Mouse (Mus musculus) gastrocnemius, postnatal 10 days (tissue): ENCODE measurements around the gene Map3k6. TPM values are rescaled to one million over a fixed set of nuclear protein-coding genes. Genes with fewer than 3 reads are reported as not detected.

Experiments used
- DNase-seq: peaks from one replicate; pipeline ENCODE4 v3.0.0; 2021; ENCODE audit warnings: mixed read lengths
- long read RNA-seq, 2 experiments: library from polyadenylated mRNA; stranded (forward); transcript quantifications; one replicate each; pipeline ENCODE4 v2.0.0; 2021
- total RNA-seq, 2 experiments: library from RNA; stranded (reverse); gene quantifications; 2 replicates each; pipeline ENCODE4 v1.2.3; 2021

Map3k6 gene
- total RNA-seq: 1 to 10 TPM; 2.1 to 5.5 TPM
- long read RNA-seq, experiment 1, partial matches to known transcripts: 0 of 4 reads
- long read RNA-seq, experiment 1, other reads (novel, unspliced or antisense): 4 of 4 reads
- long read RNA-seq, experiment 2, full-length matches to known transcripts: 1 of 2 reads
- long read RNA-seq, experiment 2, partial matches to known transcripts: 0 of 2 reads
- long read RNA-seq, experiment 2, other reads (novel, unspliced or antisense): 1 of 2 reads

- peak; percentile 42 for DNase-seq
These were observed at the start of gene Map3k6 for GRCm38 (mm10) chr4:133240490-133240921. Map3k6 (plus strand) TSS chr4:133240818.

- no peak for DNase-seq
These were observed 46.1 kb upstream of the Map3k6 start for GRCm38 (mm10) chr4:133194482-133194881.

GRCm38 (mm10) chr4:133195014-133195413 lies 45.6 kb upstream of the Map3k6 start:
- DNase-seq: no peak

- DNase-seq: no peak
These were observed 44.5 kb upstream of the Map3k6 start for GRCm38 (mm10) chr4:133196136-133196535.

GRCm38 (mm10) chr4:133196852-133197251 lies 43.8 kb upstream of the Map3k6 start:
- no peak for DNase-seq

- DNase-seq: no peak
These were observed 43.3 kb upstream of the Map3k6 start for GRCm38 (mm10) chr4:133197355-133197754.

GRCm38 (mm10) chr4:133197801-133198286 lies 42.8 kb upstream of the Map3k6 start:
- DNase-seq: no peak

- DNase-seq: no peak
These were observed 42.1 kb upstream of the Map3k6 start for GRCm38 (mm10) chr4:133198337-133199180.

GRCm38 (mm10) chr4:133199743-133200142 lies 40.9 kb upstream of the Map3k6 start:
- DNase-seq: no peak

- DNase-seq: peak; percentile 54
These were observed 40.3 kb upstream of the Map3k6 start for GRCm38 (mm10) chr4:133200343-133200742.

GRCm38 (mm10) chr4:133201006-133201771 lies 39.4 kb upstream of the Map3k6 start:
- peak; percentile 70 for DNase-seq

- no peak for DNase-seq
These were observed 38.4 kb upstream of the Map3k6 start for GRCm38 (mm10) chr4:133202254-133202653.

- DNase-seq: no peak
These were observed 37.0 kb upstream of the Map3k6 start for GRCm38 (mm10) chr4:133203591-133203990.

GRCm38 (mm10) chr4:133204379-133204778 lies 36.2 kb upstream of the Map3k6 start:
- no peak for DNase-seq

- no peak for DNase-seq
These were observed 31.3 kb upstream of the Map3k6 start for GRCm38 (mm10) chr4:133209366-133209765.

- no peak for DNase-seq
These were observed 30.4 kb upstream of the Map3k6 start for GRCm38 (mm10) chr4:133210023-133210787.

- DNase-seq: no peak
These were observed 29.7 kb upstream of the Map3k6 start for GRCm38 (mm10) chr4:133210788-133211390.

- no peak for DNase-seq
These were observed 28.7 kb upstream of the Map3k6 start, which contains the start of the genes Cd164l2 and Gpr3 for GRCm38 (mm10) chr4:133211751-133212561. Cd164l2 (plus strand) TSS chr4:133212131. Gpr3 (minus strand) TSS chr4:133212536.

GRCm38 (mm10) chr4:133212562-133213267 lies 27.9 kb upstream of the Map3k6 start:
- peak; percentile 79 for DNase-seq

- DNase-seq: no peak
These were observed 27.4 kb upstream of the Map3k6 start for GRCm38 (mm10) chr4:133213268-133213590.
